Mouse (Mus musculus): ENCODE results near the gene Rnase1. TPM values are rescaled to one million over a fixed set of nuclear protein-coding genes. Genes with fewer than 3 reads are reported as not detected.
A peak's percentile ranks its signal among the peaks of the same experiment; 100 is the strongest.

Rnase1 gene
- polyA plus RNA-seq, 1 experiment from 2014 or later: 0.96 TPM

GRCm38 (mm10) chr14:51140342-51140741 lies 6.2 kb downstream of the Rnase1 start:
- no peak for ATAC-seq (replicated peaks; ENCODE audit: insufficient number of reproducible peaks, insufficient read depth, low FRiP score, low read depth)
- Histone ChIP-seq H3K4me3 (no peak overlapping the region), H3K4me1 (replicated peaks) (peaks cover 5% of the 10 kb centered on the region; the same call in 1 of the 2 replicates), H3K9ac (no peak overlapping the region), H3K27me3 (no peaks in the 10 kb centered on the region), H3K9me3 (replicated peaks) (no peaks in the 10 kb centered on the region), H3K36me3 (no peaks in the 10 kb centered on the region), H3K4me2 (no peak overlapping the region), H3K27ac (no peak overlapping the region)
- 58% methylated on average over 2 of the region's 2 CpGs for WGBS

- 0 out of 2 replicates have a peak, but pooled peaks cover 2% of the 10 kb centered on the region for H3K4me1 ChIP-seq (replicated peaks)
- H3K4me2 ChIP-seq: no peak overlapping the region
- WGBS: 85% methylated on average over 4 of the region's 4 CpGs
- ATAC-seq (replicated peaks; ENCODE audit: insufficient number of reproducible peaks, insufficient read depth, low FRiP score, low read depth): no peak
- H3K9me3 ChIP-seq (replicated peaks): no peaks in the 10 kb centered on the region
- no peaks in the 10 kb centered on the region for H3K27me3 ChIP-seq
- H3K36me3 ChIP-seq: no peaks in the 10 kb centered on the region
- H3K4me3 ChIP-seq: no peak overlapping the region
- H3K27ac ChIP-seq: no peak overlapping the region
- no peak overlapping the region for H3K9ac ChIP-seq
Measured at GRCm38 (mm10) chr14:51132372-51132771, 14.2 kb downstream of the Rnase1 start.

DNA sequence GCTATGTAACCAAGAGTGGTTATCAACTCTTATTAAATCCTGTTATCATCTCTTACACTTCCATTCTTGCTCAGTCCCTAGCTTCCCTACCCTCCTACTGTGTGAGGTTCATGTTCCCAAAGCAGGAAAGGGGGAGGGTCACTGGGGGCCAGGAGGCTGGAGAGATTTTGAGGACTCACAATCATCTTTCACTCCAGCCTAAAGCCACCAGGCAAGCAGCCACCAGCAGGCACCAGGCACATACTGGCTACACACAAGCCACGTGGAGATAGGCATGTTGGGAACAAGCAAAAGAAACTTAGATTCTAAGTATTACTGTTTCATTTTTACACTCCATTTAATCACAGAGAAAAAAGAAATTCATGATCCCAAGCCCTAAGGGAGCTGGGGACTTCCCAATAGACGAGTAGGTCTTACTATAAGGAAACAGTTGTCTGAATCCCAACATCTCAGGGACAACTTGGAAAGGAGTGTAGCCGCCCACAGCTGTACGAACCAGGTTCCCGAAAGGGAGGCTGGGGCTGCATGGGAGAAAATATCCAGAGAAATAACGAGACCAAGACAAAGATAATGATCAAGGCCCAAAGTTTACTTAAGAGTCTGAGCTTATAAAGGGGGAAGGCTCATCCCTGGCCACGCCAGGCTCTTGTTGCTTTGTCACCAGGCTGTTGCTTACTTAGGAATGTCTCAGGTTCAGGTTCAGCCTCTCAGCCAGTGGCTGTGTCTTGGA lies 15.3 kb downstream of the Rnase1 start:
- H3K4me3 ChIP-seq: no peak overlapping the region
- H3K27me3 ChIP-seq: no peaks in the 10 kb centered on the region
- 72% methylated on average over 7 of the region's 7 CpGs for WGBS
- H3K36me3 ChIP-seq: no peaks in the 10 kb centered on the region
- no peak for ATAC-seq (replicated peaks; ENCODE audit: insufficient number of reproducible peaks, insufficient read depth, low FRiP score, low read depth)
- H3K27ac ChIP-seq: no peak overlapping the region
- 0 out of 2 replicates have a peak, but pooled peaks cover 2% of the 10 kb centered on the region for H3K4me1 ChIP-seq (replicated peaks)
- H3K4me2 ChIP-seq: no peak overlapping the region
- H3K9me3 ChIP-seq (replicated peaks): no peaks in the 10 kb centered on the region
- H3K9ac ChIP-seq: no peak overlapping the region

DNA sequence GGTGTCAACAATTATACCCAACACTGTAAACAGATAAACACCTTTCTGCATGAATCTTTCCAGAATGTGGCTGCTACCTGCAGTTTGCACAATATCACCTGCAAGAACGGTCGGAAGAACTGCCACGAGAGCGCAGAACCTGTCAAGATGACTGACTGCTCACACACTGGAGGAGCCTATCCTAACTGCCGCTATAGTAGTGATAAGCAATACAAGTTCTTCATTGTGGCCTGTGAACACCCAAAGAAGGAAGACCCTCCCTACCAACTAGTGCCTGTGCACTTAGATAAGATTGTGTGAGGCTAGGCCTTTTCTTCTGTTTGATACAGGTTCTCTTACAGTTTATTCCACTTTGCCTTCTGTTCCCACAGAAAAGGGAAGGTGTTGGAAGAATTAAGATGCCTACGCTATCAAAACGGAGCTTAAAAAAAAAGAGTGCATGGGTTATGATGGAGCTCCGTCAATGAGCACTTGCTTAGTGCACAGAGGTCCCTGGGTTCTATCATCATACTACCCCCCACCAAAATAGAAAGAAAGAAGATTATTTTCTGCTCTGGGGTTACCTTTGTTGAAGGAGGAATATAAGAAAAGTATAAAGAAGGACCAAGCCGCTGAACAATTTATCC lies 16.2 kb downstream of the Rnase1 start:
- H3K9ac ChIP-seq: no peak overlapping the region
- H3K27ac ChIP-seq: no peak overlapping the region
- no peak for ATAC-seq (replicated peaks; ENCODE audit: insufficient number of reproducible peaks, insufficient read depth, low FRiP score, low read depth)
- no peak overlapping the region for H3K4me2 ChIP-seq
- peaks cover 4% of the 10 kb centered on the region; the same call in 1 of the 2 replicates for H3K9me3 ChIP-seq (replicated peaks)
- 56% methylated on average over 9 of the region's 9 CpGs for WGBS
- no peaks in the 10 kb centered on the region for H3K36me3 ChIP-seq
- no peaks in the 10 kb centered on the region for H3K27me3 ChIP-seq
- no peak overlapping the region for H3K4me3 ChIP-seq
- 0 out of 2 replicates have a peak, but pooled peaks cover 2% of the 10 kb centered on the region for H3K4me1 ChIP-seq (replicated peaks)

GRCm38 (mm10) chr14:51129624-51129975 lies 17.0 kb downstream of the Rnase1 start:
- Histone ChIP-seq H3K4me1 (replicated peaks) (0 out of 2 replicates have a peak, but pooled peaks cover 2% of the 10 kb centered on the region), H3K9me3 (replicated peaks) (peaks cover 4% of the 10 kb centered on the region; the same call in 1 of the 2 replicates), H3K4me2 (no peak overlapping the region), H3K27ac (no peak overlapping the region), H3K36me3 (no peaks in the 10 kb centered on the region), H3K4me3 (no peak overlapping the region), H3K9ac (no peak overlapping the region), H3K27me3 (no peaks in the 10 kb centered on the region)
- WGBS: 55% methylated on average over 4 of the region's 4 CpGs
- ATAC-seq (replicated peaks; ENCODE audit: insufficient number of reproducible peaks, insufficient read depth, low FRiP score, low read depth): no peak

DNA sequence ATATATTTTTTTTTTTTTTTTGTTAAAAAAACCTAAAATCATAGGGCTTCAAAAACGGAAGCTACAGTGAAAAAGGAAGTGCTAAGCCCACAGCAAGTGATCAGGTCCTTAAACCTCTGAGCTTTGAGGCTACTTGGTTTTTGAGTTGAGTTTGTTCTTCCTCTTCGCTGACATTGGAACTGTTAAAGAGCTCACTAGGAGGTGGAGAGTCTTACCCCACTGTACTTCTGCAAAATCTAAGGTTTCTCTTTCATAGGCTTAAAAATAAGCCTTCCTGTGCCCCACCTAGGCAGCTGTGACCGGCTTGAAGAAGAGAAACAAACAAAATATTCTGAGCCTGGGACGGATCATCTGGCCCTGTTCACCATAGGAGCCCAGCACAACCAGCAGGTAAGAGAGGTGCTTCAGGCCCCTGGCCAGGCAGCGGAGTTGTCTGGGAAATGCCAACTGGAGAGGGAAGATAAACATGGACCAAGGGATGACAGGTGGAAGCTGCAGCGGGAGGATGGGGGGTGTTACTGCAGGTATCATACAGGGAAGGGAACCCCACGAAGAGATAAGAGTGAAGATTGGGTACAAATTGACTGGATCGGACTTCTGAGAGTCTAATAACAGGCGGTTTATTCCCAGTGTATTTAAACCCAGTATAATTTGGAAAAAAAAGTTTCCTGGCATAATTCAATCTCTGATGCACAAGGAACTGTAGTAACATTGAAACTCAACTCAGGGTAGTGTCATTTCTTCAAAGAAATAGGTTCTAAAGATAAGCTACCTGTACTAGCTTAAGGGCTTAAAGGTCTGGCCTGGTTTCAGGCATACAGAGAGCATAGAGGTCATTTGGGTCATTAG lies 17.6 kb downstream of the Rnase1 start:
- WGBS: 60% methylated on average over 9 of the region's 9 CpGs
- no peak for ATAC-seq (replicated peaks; ENCODE audit: insufficient number of reproducible peaks, insufficient read depth, low FRiP score, low read depth)
- no peak overlapping the region for H3K27ac ChIP-seq

DNA sequence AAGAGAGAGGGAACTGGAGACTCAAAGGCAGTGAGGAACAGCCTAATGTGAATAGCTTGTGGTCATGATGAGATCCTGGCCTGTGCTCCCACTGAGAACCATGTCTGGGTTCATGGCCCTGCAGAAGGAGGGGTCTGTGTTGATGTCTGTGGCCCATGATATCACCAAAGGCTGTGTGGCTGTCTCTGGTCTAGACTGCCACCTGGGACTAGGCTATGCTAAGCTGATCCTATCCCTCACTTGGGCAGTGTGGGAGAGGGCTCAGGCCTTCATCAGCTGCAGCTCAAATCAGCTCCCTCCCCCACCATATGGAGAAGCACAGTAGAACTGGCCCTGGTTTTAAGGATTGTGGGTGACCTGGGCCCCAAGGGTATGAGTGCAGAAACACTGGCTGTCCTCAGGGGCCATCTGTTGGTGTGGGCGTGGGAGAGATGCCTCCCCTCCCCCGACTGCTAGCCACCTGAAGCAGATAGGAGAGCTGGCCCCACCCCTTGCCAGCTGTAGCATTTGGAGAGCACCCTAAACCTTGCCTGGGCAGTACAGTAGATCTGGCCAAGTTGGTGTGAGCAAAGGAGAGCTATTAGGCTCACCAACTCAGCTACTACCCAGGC lies 18.8 kb downstream of the Rnase1 start:
- WGBS: 47% methylated on average over 2 of the region's 2 CpGs
- no peak overlapping the region for H3K27ac ChIP-seq
- no peaks in the 10 kb centered on the region for H3K27me3 ChIP-seq
- no peaks in the 10 kb centered on the region for H3K36me3 ChIP-seq
- peak; percentile 10; the same call in 1 of the 2 replicates for ATAC-seq (replicated peaks; ENCODE audit: insufficient number of reproducible peaks, insufficient read depth, low FRiP score, low read depth)
- H3K4me2 ChIP-seq: no peak overlapping the region
- H3K4me1 ChIP-seq (replicated peaks): 0 out of 2 replicates have a peak, but pooled peaks cover 2% of the 10 kb centered on the region
- H3K9ac ChIP-seq: no peak overlapping the region
- peaks cover 4% of the 10 kb centered on the region; the same call in 1 of the 2 replicates for H3K9me3 ChIP-seq (replicated peaks)
- H3K4me3 ChIP-seq: no peak overlapping the region

More for the DNA sequence above, 17.6 kb downstream of the Rnase1 start:
- no peaks in the 10 kb centered on the region for H3K27me3 ChIP-seq
- H3K4me3 ChIP-seq: no peak overlapping the region
- H3K4me1 ChIP-seq (replicated peaks): 0 out of 2 replicates have a peak, but pooled peaks cover 2% of the 10 kb centered on the region
- H3K9ac ChIP-seq: no peak overlapping the region
- peaks cover 4% of the 10 kb centered on the region; the same call in 1 of the 2 replicates for H3K9me3 ChIP-seq (replicated peaks)
- no peak overlapping the region for H3K4me2 ChIP-seq
- no peaks in the 10 kb centered on the region for H3K36me3 ChIP-seq

GRCm38 (mm10) chr14:51125684-51126083 lies 20.9 kb downstream of the Rnase1 start:
- 89% methylated on average over 6 of the region's 6 CpGs for WGBS

GRCm38 (mm10) chr14:51113916-51114560 lies 32.5 kb downstream of the Rnase1 start, which contains the start of gene Eddm3b:
Gene Eddm3b (plus strand): TSS chr14:51114426.
- H3K27ac ChIP-seq: no peak within 1 kb of the TSS
- no peak for ATAC-seq (replicated peaks; ENCODE audit: insufficient number of reproducible peaks, insufficient read depth, low FRiP score, low read depth)
- no peaks in the 10 kb centered on the region for H3K27me3 ChIP-seq
- H3K9me3 ChIP-seq (replicated peaks): no peaks in the 10 kb centered on the region
- H3K4me1 ChIP-seq (replicated peaks): 0 out of 2 replicates have a peak, but pooled peaks cover 5% of the 10 kb centered on the region
- no peak within 1 kb of the TSS for H3K4me3 ChIP-seq
- H3K4me2 ChIP-seq: no peak within 1 kb of the TSS
- no peak within 1 kb of the TSS for H3K9ac ChIP-seq
- 51% methylated on average over 12 of the region's 12 CpGs for WGBS
- no peaks in the 10 kb centered on the region for H3K36me3 ChIP-seq

More at GRCm38 (mm10) chr14:51125684-51126083, 20.9 kb downstream of the Rnase1 start:
- Histone ChIP-seq H3K4me3 (no peak overlapping the region), H3K9me3 (replicated peaks) (peaks cover 4% of the 10 kb centered on the region; the same call in 1 of the 2 replicates), H3K4me1 (replicated peaks) (0 out of 2 replicates have a peak, but pooled peaks cover 2% of the 10 kb centered on the region), H3K4me2 (no peak overlapping the region), H3K27me3 (no peaks in the 10 kb centered on the region), H3K9ac (no peak overlapping the region), H3K36me3 (no peaks in the 10 kb centered on the region), H3K27ac (no peak overlapping the region)
- no peak for ATAC-seq (replicated peaks; ENCODE audit: insufficient number of reproducible peaks, insufficient read depth, low FRiP score, low read depth)

DNA sequence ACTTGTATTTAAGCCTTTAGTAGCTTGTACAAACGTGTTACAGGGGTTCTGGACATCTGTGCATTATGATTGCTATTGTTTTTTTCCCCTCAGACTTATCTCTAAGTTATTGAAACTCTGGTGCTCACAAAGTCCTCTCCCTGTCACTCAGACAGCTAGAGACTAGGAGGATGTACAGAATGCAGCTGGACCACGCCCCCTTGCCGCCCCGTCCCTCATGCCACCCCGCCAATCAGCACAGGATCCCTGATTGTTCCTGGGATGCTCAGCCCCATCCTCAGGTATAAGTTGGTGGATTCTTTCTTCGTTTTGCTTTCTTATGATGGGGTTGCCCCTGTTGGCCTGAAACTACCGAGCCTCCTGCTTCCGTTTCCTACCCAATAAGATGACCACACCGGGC lies 33.1 kb downstream of the Rnase1 start:
- Histone ChIP-seq H3K4me3 (no peak overlapping the region), H3K9ac (no peak overlapping the region), H3K9me3 (replicated peaks) (no peaks in the 10 kb centered on the region), H3K36me3 (no peaks in the 10 kb centered on the region), H3K4me1 (replicated peaks) (0 out of 2 replicates have a peak, but pooled peaks cover 5% of the 10 kb centered on the region), H3K27ac (no peak overlapping the region), H3K4me2 (no peak overlapping the region), H3K27me3 (no peaks in the 10 kb centered on the region)
- 41% methylated on average over 9 of the region's 9 CpGs for WGBS
- ATAC-seq (replicated peaks; ENCODE audit: insufficient number of reproducible peaks, insufficient read depth, low FRiP score, low read depth): no peak
